Mouse (Mus musculus) MEL (cell line): Measurements from ENCODE around the gene Sv2c. TPM values are rescaled to one million over a fixed set of nuclear protein-coding genes. Genes with fewer than 3 reads are reported as not detected.

ENCODE experiments used
- DNase-seq: peaks from one replicate; pipeline ENCODE4 v3.0.0; 2011; ENCODE audit warnings: low read depth, low spot score
- H3K27ac ChIP-seq: 2 replicates; pipeline ENCODE4 v1.5.1; 2012; ENCODE audit warnings: low read depth, mild to moderate bottlenecking, control low read depth, low read length, moderate library complexity; ENCODE audit not compliant: control insufficient read depth
- H3K27me3 ChIP-seq, 2 experiments: fragments of 150-350 bp in 1 of 2; sonication (generic) in 1 of 2; 2 replicates each; pipeline ENCODE4 v1.6.1; 2012; ENCODE audit warnings: low read length in 2 of 2, mild to moderate bottlenecking in 2 of 2, improper control_type of control experiment in 1 of 2, moderate library complexity in 1 of 2; ENCODE audit not compliant: insufficient read depth in 2 of 2, control insufficient read depth in 1 of 2
- H3K36me3 ChIP-seq, 2 experiments: 2 replicates each; pipeline ENCODE4 v1.6.1; 2012 to 2014; ENCODE audit warnings: low read length in 2 of 2, improper control_type of control experiment in 1 of 2, inconsistent platforms in 1 of 2, mild to moderate bottlenecking in 1 of 2; ENCODE audit not compliant: insufficient read depth in 2 of 2, control insufficient read depth in 1 of 2
- H3K4me1 ChIP-seq, 2 experiments: fragments of 150-350 bp in 1 of 2; sonication (generic) in 1 of 2; 2 replicates each; pipeline ENCODE4 v1.6.1; 2012; ENCODE audit warnings: low read length in 2 of 2, improper control_type of control experiment in 1 of 2, mild to moderate bottlenecking in 1 of 2; ENCODE audit not compliant: insufficient read depth in 2 of 2, control insufficient read depth in 1 of 2
- H3K4me3 ChIP-seq, 2 experiments: fragments of 150-350 bp in 1 of 2; sonication (generic) in 1 of 2; 2 replicates each; pipeline ENCODE4 v1.5.1; 2012; ENCODE audit warnings: low read depth in 2 of 2, low read length in 2 of 2, mild to moderate bottlenecking in 2 of 2, moderate library complexity in 2 of 2, control low read depth in 1 of 2, improper control_type of control experiment in 1 of 2; ENCODE audit not compliant: control insufficient read depth in 1 of 2, insufficient read depth in 1 of 2
- H3K79me2 ChIP-seq: 2 replicates; pipeline ENCODE4 v1.6.1; 2012; ENCODE audit warnings: mild to moderate bottlenecking, low read length, moderate library complexity; ENCODE audit not compliant: control insufficient read depth, poor library complexity, insufficient read depth
- H3K9ac ChIP-seq: 2 replicates; pipeline ENCODE4 v1.6.1; 2012; ENCODE audit warnings: low read depth, mild to moderate bottlenecking, control low read depth, low read length, moderate library complexity; ENCODE audit not compliant: control insufficient read depth, poor library complexity, severe bottlenecking
- H3K9me3 ChIP-seq: fragments of 150-350 bp; sonication (generic); replicated peaks from 2 replicates; pipeline ENCODE4 v1.6.1; 2012; ENCODE audit warnings: mild to moderate bottlenecking, low read length, improper control_type of control experiment, moderate library complexity; ENCODE audit not compliant: insufficient read depth
- CTCF ChIP-seq, 3 experiments: IDR thresholded peaks in 2 of 3; conservative IDR thresholded peaks in 1 of 3; 2 replicates each; pipeline ENCODE4 v1.5.1; 2011 to 2012; ENCODE audit warnings: low read length in 3 of 3, low read depth in 2 of 3, mild to moderate bottlenecking in 2 of 3, improper control_type of control experiment in 1 of 3, inconsistent platforms in 1 of 3, mixed read lengths in 1 of 3, moderate library complexity in 1 of 3; ENCODE audit not compliant: control insufficient read depth in 1 of 3, insufficient read depth in 1 of 3, poor library complexity in 1 of 3, severe bottlenecking in 1 of 3
- E2F4 ChIP-seq: IDR thresholded peaks from 2 replicates; pipeline ENCODE4 v1.6.1; 2011; ENCODE audit warnings: low read depth, low read length, improper control_type of control experiment, borderline replicate concordance
- ETS1 ChIP-seq: IDR thresholded peaks from 2 replicates; pipeline ENCODE4 v1.6.1; 2012; ENCODE audit warnings: low read depth, mild to moderate bottlenecking, inconsistent platforms, low read length, improper control_type of control experiment, moderate library complexity
- GABPA ChIP-seq: IDR thresholded peaks from 2 replicates; pipeline ENCODE4 v1.6.1; 2012; ENCODE audit warnings: low read depth, mild to moderate bottlenecking, inconsistent platforms, low read length, improper control_type of control experiment, moderate library complexity
- HCFC1 ChIP-seq: IDR thresholded peaks from 2 replicates; pipeline ENCODE4 v1.6.1; 2012; ENCODE audit warnings: low read depth, mild to moderate bottlenecking, inconsistent platforms, low read length, improper control_type of control experiment, moderate library complexity
- JUND ChIP-seq: IDR thresholded peaks from 2 replicates; pipeline ENCODE4 v1.6.1; 2011; ENCODE audit warnings: low read depth, mild to moderate bottlenecking, improper control_type of control experiment, low read length
- KAT2A ChIP-seq: conservative IDR thresholded peaks from 2 replicates; pipeline ENCODE4 v1.6.1; 2012; ENCODE audit warnings: low read depth, low read length, improper control_type of control experiment, inconsistent platforms
- MAZ ChIP-seq: IDR thresholded peaks from 2 replicates; pipeline ENCODE4 v1.6.1; 2012; ENCODE audit warnings: low read depth, mild to moderate bottlenecking, inconsistent platforms, low read length, improper control_type of control experiment
- MEF2A ChIP-seq: IDR thresholded peaks from 2 replicates; pipeline ENCODE4 v1.6.1; 2014; ENCODE audit warnings: low read depth, mild to moderate bottlenecking, inconsistent platforms, low read length, improper control_type of control experiment; ENCODE audit not compliant: poor library complexity, insufficient replicate concordance, severe bottlenecking; ENCODE audit errors: extremely low read depth
- MXI1 ChIP-seq: IDR thresholded peaks from 2 replicates; pipeline ENCODE4 v1.6.1; 2011; ENCODE audit warnings: mild to moderate bottlenecking, low read depth, low read length, improper control_type of control experiment
- NRF1 ChIP-seq: IDR thresholded peaks from 2 replicates; pipeline ENCODE4 v1.6.1; 2014; ENCODE audit warnings: low read depth, mild to moderate bottlenecking, inconsistent platforms, low read length, improper control_type of control experiment, moderate library complexity; ENCODE audit not compliant: poor library complexity, insufficient read depth, severe bottlenecking
- POLR2A ChIP-seq, 2 experiments: IDR thresholded peaks; 2 replicates each; pipeline ENCODE4 v1.6.1; 2011 to 2012; ENCODE audit warnings: low read length in 2 of 2, mild to moderate bottlenecking in 2 of 2, control low read depth in 1 of 2, improper control_type of control experiment in 1 of 2, low read depth in 1 of 2, moderate library complexity in 1 of 2; ENCODE audit not compliant: control insufficient read depth in 1 of 2, insufficient read depth in 1 of 2, poor library complexity in 1 of 2
- RAD21 ChIP-seq: IDR thresholded peaks from 2 replicates; pipeline ENCODE4 v1.6.1; 2011; ENCODE audit warnings: mild to moderate bottlenecking, low read depth, low read length, improper control_type of control experiment
- SMC3 ChIP-seq: IDR thresholded peaks from 2 replicates; pipeline ENCODE4 v1.6.1; 2011; ENCODE audit warnings: low read depth, low read length, improper control_type of control experiment
- TCF12 ChIP-seq: IDR thresholded peaks from 2 replicates; pipeline ENCODE4 v1.6.1; 2014; ENCODE audit warnings: low read depth, mild to moderate bottlenecking, inconsistent platforms, low read length, improper control_type of control experiment, moderate library complexity
- USF1 ChIP-seq: IDR thresholded peaks from 2 replicates; pipeline ENCODE4 v1.6.1; 2014; ENCODE audit warnings: low read depth, mild to moderate bottlenecking, inconsistent platforms, low read length, improper control_type of control experiment, moderate library complexity
- USF2 ChIP-seq, 2 experiments: IDR thresholded peaks; 2 replicates each; pipeline ENCODE4 v1.6.1; 2011 to 2012; ENCODE audit warnings: improper control_type of control experiment in 2 of 2, low read length in 2 of 2, borderline replicate concordance in 1 of 2, inconsistent platforms in 1 of 2, low read depth in 1 of 2, mild to moderate bottlenecking in 1 of 2; ENCODE audit not compliant: insufficient read depth in 1 of 2
- ZKSCAN1 ChIP-seq: IDR thresholded peaks from 2 replicates; pipeline ENCODE4 v1.6.1; 2012; ENCODE audit warnings: low read depth, mild to moderate bottlenecking, inconsistent platforms, low read length, improper control_type of control experiment, moderate library complexity
- ZMIZ1 ChIP-seq: IDR thresholded peaks from 2 replicates; pipeline ENCODE4 v1.6.1; 2012; ENCODE audit warnings: low read depth, mild to moderate bottlenecking, inconsistent platforms, low read length, improper control_type of control experiment, moderate library complexity
- ZNF384 ChIP-seq: IDR thresholded peaks from 2 replicates; pipeline ENCODE4 v1.6.1; 2012; ENCODE audit warnings: low read depth, mild to moderate bottlenecking, inconsistent platforms, low read length, improper control_type of control experiment
- polyA plus RNA-seq, 2 experiments: library from polyadenylated mRNA; stranded (reverse) in 1 of 2; unstranded in 1 of 2; fragments of >175 nt in 1 of 2; fragments of >200 nt in 1 of 2; gene quantifications; 2 replicates each; pipeline versions ENCODE4 v1.2.1 to v1.2.4; 2012; ENCODE audit warnings: low replicate concordance in 2 of 2, low read depth in 1 of 2; ENCODE audit not compliant: insufficient read length in 2 of 2, insufficient read depth in 1 of 2, missing spikeins in 1 of 2
- total RNA-seq: library from RNA; depleted of rRNA; stranded (reverse); fragments of 300-350 nt; gene quantifications from 2 replicates; pipeline ENCODE4 v1.2.3, GENCODE M21; 2012

The Sv2c gene
- total and polyA plus RNA-seq, 3 experiments: 0.01 TPM; not detected in 2

DNA sequence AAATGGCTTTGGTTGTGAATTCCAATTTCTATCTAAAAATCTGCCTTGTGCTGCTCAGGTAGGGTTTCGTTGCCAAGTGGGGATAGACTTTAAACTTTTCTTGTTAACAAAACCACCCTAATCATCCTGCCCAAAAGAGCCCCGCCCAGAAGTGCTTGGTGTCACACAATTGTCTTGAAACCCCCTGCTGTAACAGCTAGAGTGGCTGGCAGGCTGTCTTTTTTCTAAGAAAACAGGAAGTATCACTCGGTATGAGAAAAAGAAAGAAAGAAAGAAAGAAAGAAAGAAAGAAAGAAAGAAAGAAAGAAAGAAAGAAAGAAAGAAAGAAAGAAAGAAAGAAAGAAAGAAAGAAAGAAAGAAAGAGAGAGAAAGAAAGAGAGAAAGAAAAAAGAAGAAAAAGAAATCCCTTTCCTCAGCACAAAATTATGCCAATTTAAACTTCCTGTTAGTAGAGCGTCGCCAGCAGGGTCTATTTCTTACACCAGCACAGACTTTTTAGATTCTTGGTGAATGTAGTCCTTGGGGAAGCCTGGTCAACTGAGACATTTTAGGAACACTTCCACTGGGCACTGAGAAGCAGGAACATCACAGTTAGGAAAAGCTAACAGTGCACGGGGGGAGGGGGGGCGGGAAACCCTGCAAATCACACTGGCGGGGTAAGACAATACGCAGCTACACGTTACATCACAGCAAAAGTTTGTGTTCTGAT lies 171.7 kb downstream of the Sv2c start:
- TF ChIP-seq JUND: peak; percentile 86
- TF ChIP-seq ZNF384: 0 out of 2 replicates have a peak, but pooled peaks have one; percentile 30
- no peak for TF ChIP-seq HCFC1
- TF ChIP-seq GABPA: no peak
- no peak for TF ChIP-seq E2F4
- Histone ChIP-seq H3K4me1 (peaks cover 11 to 56% of the 10 kb centered on the region in 2 experiments), H3K4me3 (no peak overlapping the region), H3K9me3 (no peaks in the 10 kb centered on the region), H3K27me3 (no peaks in the 10 kb centered on the region), H3K9ac (no peak overlapping the region), H3K79me2 (no peaks in the 10 kb centered on the region), H3K36me3 (peaks cover 0 to 28% of the 10 kb centered on the region in 2 experiments; a peak in 2 of 4 replicates), H3K27ac (peak overlapping the region; percentile 21; the same call in 1 of the 2 replicates)
- peak; percentile 74 for DNase-seq

DNA sequence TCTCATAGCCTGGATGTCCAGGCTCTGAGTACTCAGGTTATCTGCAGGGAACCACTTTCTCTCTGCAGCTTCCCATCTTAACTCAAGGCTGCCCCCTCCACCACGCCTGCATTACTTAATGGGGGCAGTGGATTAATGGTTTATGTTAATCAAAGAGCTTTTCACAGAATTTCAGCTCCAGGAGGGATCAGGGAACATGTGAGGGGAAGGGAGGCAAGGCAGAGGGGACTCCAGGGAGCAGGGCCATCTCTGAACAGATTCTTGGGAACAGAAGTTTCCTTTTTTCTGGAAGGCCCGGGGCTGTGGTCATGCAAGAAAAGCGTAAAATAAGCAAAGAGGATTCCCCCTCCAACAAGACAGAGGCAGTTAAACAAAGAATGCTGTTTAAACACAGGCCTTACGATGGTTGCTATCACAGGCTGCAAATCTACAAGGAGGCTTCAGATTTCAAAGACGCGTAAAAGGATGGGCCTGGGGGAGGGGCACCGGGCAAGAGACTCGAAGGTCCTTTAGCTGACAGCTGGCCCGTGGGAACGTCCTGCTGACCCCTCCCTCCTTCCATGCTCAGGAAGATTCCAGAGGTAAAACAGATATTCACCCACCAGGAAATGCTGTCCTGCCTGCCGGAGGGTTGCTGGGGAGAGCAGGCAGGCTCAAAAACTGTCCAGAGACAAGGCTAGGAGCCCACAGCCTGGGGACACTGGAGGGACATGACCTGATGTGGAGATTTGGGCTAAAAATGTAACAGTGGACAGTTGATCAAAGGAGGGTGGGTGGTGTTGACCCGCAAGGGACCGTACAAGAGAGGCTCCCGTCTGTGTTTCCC lies 172.5 kb downstream of the Sv2c start:
- DNase-seq: no peak
- Histone ChIP-seq H3K9me3 (no peaks in the 10 kb centered on the region), H3K9ac (0 out of 2 replicates have a peak overlapping the region, but pooled peaks have one; percentile 0), H3K27me3 (no peaks in the 10 kb centered on the region), H3K27ac (no peak overlapping the region; the same call in 1 of the 2 replicates), H3K36me3 (peaks cover 0 to 25% of the 10 kb centered on the region in 2 experiments; a peak in 2 of 4 replicates), H3K4me1 (peaks cover 10 to 51% of the 10 kb centered on the region in 2 experiments), H3K4me3 (no peak overlapping the region), H3K79me2 (no peaks in the 10 kb centered on the region)
- no peak for TF ChIP-seq KAT2A
- no peak for TF ChIP-seq MEF2A
- no peak for TF ChIP-seq JUND

GRCm38 (mm10) chr13:95957134-95957533 lies 175.2 kb downstream of the Sv2c start:
- Histone ChIP-seq H3K9ac (no peak overlapping the region), H3K9me3 (no peaks in the 10 kb centered on the region), H3K27ac (peak overlapping the region; percentile 15; the same call in 1 of the 2 replicates)
- TF ChIP-seq USF2 (IDR thresholded peaks at IDR 0.05; ENCODE audit: borderline replicate concordance in 1 of 2, insufficient read depth in 1 of 2, low read depth in 1 of 2, low read length in 2 of 2) (no peak), ETS1 (0 out of 2 replicates have a peak, but pooled peaks have one; percentile 2), TCF12 (0 out of 2 replicates have a peak, but pooled peaks have one; percentile 3), POLR2A (IDR thresholded peaks at IDR 0.05; ENCODE audit: control insufficient read depth in 1 of 2, insufficient read depth in 1 of 2, low read depth in 1 of 2, low read length in 2 of 2, poor library complexity in 1 of 2) (no peak), SMC3 (no peak), MXI1 (no peak), RAD21 (no peak), ZMIZ1 (no peak), JUND (no peak), MEF2A (no peak), USF1 (no peak), ZKSCAN1 (no peak), NRF1 (no peak), MAZ (no peak), CTCF (IDR thresholded peaks at IDR 0.05 in 2 of 3, conservative IDR thresholded peaks at IDR 0.05 in 1 of 3; ENCODE audit: control insufficient read depth in 1 of 3, insufficient read depth in 1 of 3, low read depth in 2 of 3, low read length in 3 of 3, poor library complexity in 1 of 3, severe bottlenecking in 1 of 3) (no peak)
- TF ChIP-seq, all 39 proteins: peak for 2
- no peaks in the 10 kb centered on the region for H3K79me2 ChIP-seq
- no peak overlapping the region for H3K4me3 ChIP-seq
- no peaks in the 10 kb centered on the region for H3K27me3 ChIP-seq
- DNase-seq: no peak
- peaks cover 0 to 24% of the 10 kb centered on the region in 2 experiments; a peak in 2 of 4 replicates for H3K36me3 ChIP-seq
- H3K4me1 ChIP-seq: peaks cover 12 to 34% of the 10 kb centered on the region in 2 experiments
